Mouse (Mus musculus) heart, embryonic 13.5 days (tissue): Measurements from ENCODE around the gene Ccl6. TPM values are rescaled to one million over a fixed set of nuclear protein-coding genes. Genes with fewer than 3 reads are reported as not detected.

Experiments used
- ATAC-seq: fragments of 200-750 bp; cut with Nextera tagmentation; 2 replicates; pipeline ENCODE4 v1.8.0; 2017; ENCODE audit warnings: moderate TSS enrichment; ENCODE audit not compliant: insufficient number of reproducible peaks, low FRiP score, low TSS enrichment; ENCODE audit errors: extremely low read depth
- H3K27ac ChIP-seq: fragments of 300-500 bp; sonication (generic); replicated peaks from 2 replicates; pipeline ENCODE4 v1.5.1; 2015; ENCODE audit warnings: moderate library complexity, mild to moderate bottlenecking, inconsistent platforms
- H3K27me3 ChIP-seq: fragments of 300-500 bp; sonication (generic); replicated peaks from 2 replicates; pipeline ENCODE4 v1.6.1; 2015; ENCODE audit warnings: mild to moderate bottlenecking, inconsistent platforms
- H3K36me3 ChIP-seq: fragments of 300-500 bp; sonication (generic); 2 replicates; pipeline ENCODE4 v1.6.1; 2015; ENCODE audit warnings: mild to moderate bottlenecking, inconsistent platforms
- H3K4me1 ChIP-seq: fragments of 300-500 bp; sonication (generic); 2 replicates; pipeline ENCODE4 v1.6.1; 2015; ENCODE audit warnings: inconsistent platforms
- H3K4me2 ChIP-seq: fragments of 300-500 bp; sonication (generic); 2 replicates; pipeline ENCODE4 v1.6.1; 2015; ENCODE audit warnings: inconsistent platforms, mild to moderate bottlenecking, moderate library complexity
- H3K4me3 ChIP-seq: fragments of 300-500 bp; sonication (generic); 2 replicates; pipeline ENCODE4 v1.5.1; 2015; ENCODE audit warnings: moderate library complexity, mild to moderate bottlenecking, inconsistent platforms
- H3K9ac ChIP-seq: fragments of 300-500 bp; sonication (generic); 2 replicates; pipeline ENCODE4 v1.6.1; 2015; ENCODE audit warnings: inconsistent platforms, mild to moderate bottlenecking, moderate library complexity
- H3K9me3 ChIP-seq: fragments of 300-500 bp; sonication (generic); 2 replicates; pipeline ENCODE4 v1.6.1; 2016; ENCODE audit warnings: inconsistent platforms
- WGBS: fragments of 180-500 bp; shearing (Covaris S2); methylation state at CpG from one replicate; pipeline ENCODE4 v1.1.7; 2015; ENCODE audit warnings: mixed read lengths; 5-methylcytosine and 5-hydroxymethylcytosine counted together
- polyA plus RNA-seq: library from polyadenylated mRNA; unstranded; fragments of >200 nt; fragmentation: Nextera tagmentation; extraction: Ambion mirVana; gene quantifications from 2 replicates; pipeline ENCODE4 v1.2.1, GENCODE M21; 2015

Ccl6 gene
- polyA plus RNA-seq, 1 experiment from 2014 or later: 3.8 TPM

DNA sequence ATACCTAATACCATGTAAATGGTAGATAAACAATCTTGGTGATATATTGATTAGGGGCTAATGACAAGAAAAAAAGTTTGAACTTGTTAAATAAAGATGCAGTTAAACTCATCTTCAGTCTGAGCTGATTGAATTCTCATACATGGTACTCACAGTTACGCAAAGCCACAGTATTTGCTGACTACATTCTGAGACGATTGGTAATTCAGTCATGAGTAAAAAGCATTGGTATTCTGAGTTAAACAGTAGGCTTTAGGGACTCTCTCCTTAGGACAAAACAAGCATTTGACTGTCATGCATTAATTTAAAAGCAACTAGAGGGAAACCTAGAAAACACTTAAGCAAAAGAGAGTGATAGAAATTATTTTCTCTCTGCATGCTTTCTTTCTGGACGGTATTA, 30.7 kb upstream of the Ccl6 start:
- no peak for ATAC-seq
- Histone ChIP-seq H3K4me3 (no peak overlapping the region), H3K27ac (no peak overlapping the region), H3K4me2 (no peak overlapping the region), H3K4me1 (no peaks in the 10 kb centered on the region), H3K9ac (no peak overlapping the region), H3K27me3 (no peaks in the 10 kb centered on the region), H3K36me3 (no peaks in the 10 kb centered on the region), H3K9me3 (no peaks in the 10 kb centered on the region)
- 76% methylated on average over 3 of the region's 3 CpGs for WGBS

DNA sequence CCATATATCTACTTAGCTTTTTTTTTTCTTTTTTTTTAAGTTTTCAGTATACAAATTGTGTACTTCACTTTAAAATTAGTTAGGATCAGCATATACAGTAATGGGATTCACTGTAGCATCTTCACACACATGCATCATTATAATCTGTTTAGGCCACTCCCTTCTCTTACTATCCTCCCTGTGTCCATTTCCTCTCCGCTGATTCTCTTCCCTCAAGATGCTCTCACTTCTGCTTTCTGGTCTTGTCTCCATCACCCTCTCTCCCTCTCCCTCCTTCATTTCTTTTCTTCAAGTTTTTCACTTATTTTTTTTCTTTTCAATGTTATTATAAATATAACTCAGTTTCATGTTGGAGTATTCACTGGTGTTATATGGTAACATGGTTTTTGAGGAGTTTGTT, 26.1 kb upstream of the Ccl6 start:
- 85% methylated on average over 1 of the region's 1 CpGs for WGBS

DNA sequence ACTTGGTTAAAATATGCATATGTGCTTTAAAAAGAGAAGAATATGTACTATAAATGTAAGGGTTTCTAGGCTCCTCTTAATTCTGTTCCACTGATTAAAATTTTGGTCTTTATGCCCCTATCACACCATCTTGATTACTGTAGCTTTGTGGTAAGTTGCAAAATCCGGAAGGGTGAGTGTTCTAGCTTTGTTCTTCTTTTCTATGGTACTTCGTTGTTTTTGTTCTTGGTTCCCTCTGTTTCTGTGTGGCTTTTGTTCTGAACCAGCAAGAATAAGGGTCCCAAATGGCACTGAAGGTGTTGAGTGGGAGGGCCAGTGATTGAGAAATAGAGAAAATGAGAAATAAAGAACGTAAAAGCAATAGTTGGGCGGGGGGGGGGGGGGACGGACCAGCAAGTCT, 25.4 kb upstream of the Ccl6 start:
- H3K4me1 ChIP-seq: no peaks in the 10 kb centered on the region
- no peak for ATAC-seq
- no peak overlapping the region for H3K9ac ChIP-seq
- no peaks in the 10 kb centered on the region for H3K36me3 ChIP-seq
- no peaks in the 10 kb centered on the region; the same call in 1 of the 2 replicates for H3K27me3 ChIP-seq
- no peak overlapping the region for H3K4me2 ChIP-seq
- H3K4me3 ChIP-seq: no peak overlapping the region
- no peak overlapping the region for H3K27ac ChIP-seq
- H3K9me3 ChIP-seq: no peaks in the 10 kb centered on the region
- WGBS: 62% methylated on average over 5 of the region's 5 CpGs

More for the DNA sequence above, 26.1 kb upstream of the Ccl6 start:
- Histone ChIP-seq H3K36me3 (no peaks in the 10 kb centered on the region), H3K9me3 (no peaks in the 10 kb centered on the region), H3K4me2 (no peak overlapping the region), H3K4me3 (no peak overlapping the region), H3K9ac (no peak overlapping the region), H3K27me3 (no peaks in the 10 kb centered on the region), H3K27ac (no peak overlapping the region), H3K4me1 (no peaks in the 10 kb centered on the region)
- no peak for ATAC-seq

DNA sequence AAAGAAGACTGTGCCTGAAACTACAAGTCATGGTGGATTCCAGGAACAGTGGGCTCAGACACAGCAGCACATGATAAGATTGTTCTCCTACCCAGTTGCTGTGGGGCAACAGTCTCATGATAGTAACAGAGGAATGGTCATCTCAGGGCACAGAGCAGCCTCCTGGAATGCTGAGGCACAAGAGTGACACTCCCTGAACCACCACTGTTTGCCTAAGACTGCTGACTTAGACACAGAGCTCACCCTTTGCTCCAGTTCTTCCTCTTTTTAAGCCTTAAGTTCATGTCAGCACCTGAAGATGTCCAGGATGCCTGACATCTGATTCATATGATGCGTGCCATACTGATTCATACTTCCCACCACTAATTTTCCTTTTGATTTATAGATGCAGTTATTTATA, 23.7 kb upstream of the Ccl6 start:
- Histone ChIP-seq H3K36me3 (no peaks in the 10 kb centered on the region), H3K27me3 (no peaks in the 10 kb centered on the region; the same call in 1 of the 2 replicates), H3K4me2 (no peak overlapping the region), H3K9ac (no peak overlapping the region), H3K4me3 (no peak overlapping the region), H3K9me3 (no peaks in the 10 kb centered on the region), H3K27ac (no peak overlapping the region), H3K4me1 (no peaks in the 10 kb centered on the region)
- no peak for ATAC-seq
- WGBS: 76% methylated on average over 1 of the region's 1 CpGs

DNA sequence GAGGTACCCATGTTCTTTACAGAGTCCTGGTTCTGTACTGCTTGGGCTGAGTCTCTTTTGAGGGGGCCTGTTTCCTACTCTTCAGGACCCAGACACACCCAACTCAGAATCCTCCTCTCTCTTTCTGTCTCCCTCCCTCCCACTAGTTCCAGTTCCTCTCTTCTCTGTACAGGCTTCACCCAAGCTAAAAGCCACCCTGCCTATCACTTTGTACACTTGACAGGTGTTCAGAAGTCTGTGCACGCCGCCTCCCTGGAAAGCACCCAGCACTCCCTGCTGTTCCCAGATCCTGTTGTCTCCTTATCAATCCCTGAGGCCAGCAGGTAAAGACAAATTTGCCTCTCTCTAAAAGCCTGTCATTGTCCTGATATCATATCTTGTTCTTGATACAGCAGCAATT, 18.0 kb upstream of the Ccl6 start:
- Histone ChIP-seq H3K9me3 (no peaks in the 10 kb centered on the region), H3K4me1 (no peaks in the 10 kb centered on the region), H3K4me3 (no peak overlapping the region), H3K27me3 (no peaks in the 10 kb centered on the region; the same call in 1 of the 2 replicates), H3K27ac (no peak overlapping the region), H3K36me3 (no peaks in the 10 kb centered on the region), H3K4me2 (no peak overlapping the region), H3K9ac (no peak overlapping the region)
- no peak for ATAC-seq
- WGBS: 56% methylated on average over 2 of the region's 2 CpGs

DNA sequence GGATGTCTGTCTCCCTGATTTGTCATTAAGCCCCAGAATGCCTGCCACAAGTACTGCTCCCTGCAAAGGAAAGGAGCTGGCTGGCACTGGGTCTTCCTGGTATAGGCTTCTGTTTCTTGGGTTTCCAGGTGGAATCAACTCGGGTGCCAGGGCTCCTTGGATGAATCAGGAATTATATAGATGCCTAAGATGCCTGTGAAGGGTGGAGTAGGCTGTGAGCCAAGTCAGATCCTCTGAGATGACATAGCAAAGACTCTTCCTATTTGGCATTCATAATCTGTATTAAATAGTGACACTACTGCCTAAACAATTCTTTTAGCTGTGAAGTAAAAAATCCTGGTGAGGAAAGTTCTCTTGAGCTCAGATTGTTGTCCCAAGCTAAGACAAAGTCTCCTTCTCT, 13.5 kb upstream of the Ccl6 start:
- Histone ChIP-seq H3K36me3 (no peaks in the 10 kb centered on the region), H3K9me3 (no peaks in the 10 kb centered on the region), H3K4me3 (no peak overlapping the region), H3K4me2 (no peak overlapping the region), H3K27ac (no peak overlapping the region), H3K27me3 (no peaks in the 10 kb centered on the region), H3K9ac (no peak overlapping the region), H3K4me1 (no peaks in the 10 kb centered on the region)
- ATAC-seq: no peak
- 36% methylated on average over 1 of the region's 1 CpGs for WGBS

DNA sequence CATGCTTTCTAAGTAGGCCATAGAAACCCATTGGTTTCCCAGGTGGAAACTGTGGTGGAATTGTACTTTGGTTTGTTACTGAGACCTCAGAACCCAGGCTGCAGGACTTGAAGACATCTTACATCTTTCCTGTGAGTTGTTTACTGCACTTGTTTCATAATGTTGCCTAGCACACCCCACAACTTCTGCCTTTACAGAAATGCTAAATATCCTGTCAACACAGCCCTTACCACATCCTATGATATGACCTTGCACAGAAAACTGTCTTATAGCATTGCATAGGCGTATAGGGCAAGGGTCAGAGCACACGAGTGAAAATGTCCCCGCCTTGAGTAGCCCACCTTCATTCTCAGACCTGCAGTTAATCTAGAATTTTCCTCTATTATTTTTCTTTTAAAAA, 12.6 kb upstream of the Ccl6 start:
- no peak for ATAC-seq
- 81% methylated on average over 3 of the region's 3 CpGs for WGBS

DNA sequence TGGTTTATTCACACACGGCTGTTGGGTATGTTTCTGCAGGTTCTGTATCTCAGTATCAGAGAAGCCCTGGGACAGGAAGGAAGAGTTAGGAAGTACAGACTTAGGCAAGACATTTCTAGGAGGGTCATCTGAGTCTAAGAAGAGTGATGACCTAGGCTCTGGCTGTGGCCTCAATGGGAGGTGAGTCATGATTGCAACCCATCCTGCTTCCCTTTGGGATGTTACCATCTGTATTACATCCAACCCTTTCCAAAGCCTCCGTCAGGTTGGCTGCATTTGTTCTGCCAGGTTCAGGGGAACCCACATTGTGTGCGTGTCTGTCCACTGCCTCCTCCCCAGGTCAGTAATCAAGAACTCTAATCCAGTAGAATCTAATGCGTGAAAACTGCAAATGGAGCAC, 11.8 kb upstream of the Ccl6 start:
- Histone ChIP-seq H3K27me3 (no peaks in the 10 kb centered on the region), H3K27ac (no peak overlapping the region), H3K9ac (no peak overlapping the region), H3K4me3 (no peak overlapping the region), H3K4me2 (no peak overlapping the region), H3K36me3 (no peaks in the 10 kb centered on the region), H3K4me1 (no peaks in the 10 kb centered on the region), H3K9me3 (no peaks in the 10 kb centered on the region)
- WGBS: 87% methylated on average over 4 of the region's 4 CpGs
- ATAC-seq: no peak

More for the DNA sequence above, 12.6 kb upstream of the Ccl6 start:
- no peaks in the 10 kb centered on the region for H3K4me1 ChIP-seq
- H3K27me3 ChIP-seq: no peaks in the 10 kb centered on the region
- no peak overlapping the region for H3K27ac ChIP-seq
- H3K4me3 ChIP-seq: no peak overlapping the region
- H3K9me3 ChIP-seq: no peaks in the 10 kb centered on the region
- no peaks in the 10 kb centered on the region for H3K36me3 ChIP-seq
- H3K9ac ChIP-seq: no peak overlapping the region
- no peak overlapping the region for H3K4me2 ChIP-seq

DNA sequence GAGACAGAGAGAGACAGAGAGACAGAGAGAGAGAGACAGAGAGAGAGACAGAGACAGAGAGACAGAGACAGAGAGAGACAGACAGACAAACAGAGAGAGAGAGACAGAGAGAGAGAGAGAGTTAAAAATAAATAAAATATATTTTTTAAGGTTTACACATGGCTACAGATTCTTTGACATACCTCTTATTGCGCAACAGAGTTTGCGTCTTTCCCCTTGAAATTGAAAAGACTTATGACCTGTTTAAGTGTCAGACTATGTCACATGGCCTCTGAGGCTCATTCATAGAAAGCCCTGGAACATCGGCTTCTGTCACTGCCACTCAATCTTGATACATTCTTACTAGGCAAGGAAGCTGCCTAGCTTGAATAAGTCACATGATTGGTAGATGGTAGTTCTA, 10.5 kb upstream of the Ccl6 start:
- Histone ChIP-seq H3K4me3 (no peak overlapping the region), H3K4me2 (no peak overlapping the region), H3K4me1 (no peaks in the 10 kb centered on the region), H3K27ac (no peak overlapping the region), H3K9ac (no peak overlapping the region), H3K27me3 (no peaks in the 10 kb centered on the region), H3K9me3 (no peaks in the 10 kb centered on the region), H3K36me3 (no peaks in the 10 kb centered on the region)
- ATAC-seq: no peak
- 89% methylated on average over 3 of the region's 3 CpGs for WGBS

- Histone ChIP-seq H3K9ac (no peak overlapping the region), H3K9me3 (no peaks in the 10 kb centered on the region), H3K4me2 (no peak overlapping the region), H3K27ac (no peak overlapping the region), H3K36me3 (no peaks in the 10 kb centered on the region), H3K4me3 (no peak overlapping the region), H3K4me1 (no peaks in the 10 kb centered on the region), H3K27me3 (no peaks in the 10 kb centered on the region)
- WGBS: 60% methylated on average over 2 of the region's 2 CpGs
- no peak for ATAC-seq
Measured at GRCm38 (mm10) chr11:83600576-83600975, 7.7 kb upstream of the Ccl6 start.

DNA sequence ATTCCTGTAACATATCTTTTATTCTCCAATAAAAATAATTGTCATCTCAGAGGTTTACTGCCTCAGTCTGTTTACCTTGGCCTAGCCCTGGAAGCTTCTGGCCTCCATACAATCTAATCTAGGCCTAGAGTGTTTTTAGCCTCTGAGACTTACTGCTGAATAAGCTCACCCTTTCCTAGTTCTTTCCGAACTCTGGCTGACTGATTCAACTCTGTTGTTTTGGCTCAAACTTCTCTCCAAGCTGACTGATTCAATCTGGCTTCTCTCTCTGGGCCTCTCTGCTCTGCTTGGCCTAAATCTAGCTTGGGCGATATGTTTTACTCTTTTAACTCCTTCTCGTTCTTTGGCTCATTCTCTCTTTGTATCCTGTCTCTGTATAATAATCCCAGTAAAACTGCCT, 6.1 kb upstream of the Ccl6 start:
- no peak overlapping the region for H3K27ac ChIP-seq

DNA sequence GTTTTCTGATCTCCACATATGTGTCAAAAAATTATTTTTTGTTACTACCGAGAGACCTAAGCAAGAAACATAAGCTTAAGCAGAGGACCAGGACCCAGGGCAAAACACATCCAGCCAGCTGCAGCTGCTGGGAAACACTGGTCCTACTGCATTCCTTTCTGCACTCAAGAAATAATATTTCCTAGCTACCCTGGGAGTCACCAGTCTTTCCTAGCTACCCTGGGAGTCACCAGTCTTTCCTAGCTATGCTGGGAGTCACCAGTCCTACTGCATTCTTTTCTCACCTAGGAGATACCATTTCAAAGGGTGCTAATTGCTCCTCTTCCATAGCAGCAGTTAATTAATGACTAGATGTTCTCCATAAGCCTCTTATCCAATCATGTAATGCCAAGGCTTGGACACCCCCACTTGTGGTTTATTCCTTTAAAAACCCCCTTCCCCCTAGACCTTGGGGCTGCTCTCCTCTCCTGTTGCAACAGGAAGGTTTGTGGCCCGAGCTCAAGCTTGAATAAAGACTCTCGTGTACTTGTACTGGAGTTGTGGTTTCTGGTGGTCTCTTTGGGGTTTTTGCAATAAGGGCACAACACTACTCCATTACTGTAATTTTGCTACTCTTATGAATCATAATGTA, 5.4 kb upstream of the Ccl6 start:
- no peaks in the 10 kb centered on the region for H3K4me1 ChIP-seq
- no peak overlapping the region for H3K27ac ChIP-seq
- no peak overlapping the region for H3K4me3 ChIP-seq
- no peak overlapping the region for H3K9ac ChIP-seq
- 65% methylated on average over 3 of the region's 3 CpGs for WGBS
- H3K4me2 ChIP-seq: no peak overlapping the region
- ATAC-seq: no peak
- H3K36me3 ChIP-seq: no peaks in the 10 kb centered on the region
- H3K27me3 ChIP-seq: no peaks in the 10 kb centered on the region
- H3K9me3 ChIP-seq: no peaks in the 10 kb centered on the region

More for the DNA sequence above, 6.1 kb upstream of the Ccl6 start:
- Histone ChIP-seq H3K27me3 (no peaks in the 10 kb centered on the region), H3K36me3 (no peaks in the 10 kb centered on the region), H3K4me2 (no peak overlapping the region), H3K4me3 (no peak overlapping the region), H3K9me3 (no peaks in the 10 kb centered on the region), H3K9ac (no peak overlapping the region), H3K4me1 (no peaks in the 10 kb centered on the region)
- no peak for ATAC-seq
- WGBS: 62% methylated on average over 3 of the region's 3 CpGs
